Comparison of ENCODE assay signal across 24 mouse cellular contexts in the genomic region with DNA sequence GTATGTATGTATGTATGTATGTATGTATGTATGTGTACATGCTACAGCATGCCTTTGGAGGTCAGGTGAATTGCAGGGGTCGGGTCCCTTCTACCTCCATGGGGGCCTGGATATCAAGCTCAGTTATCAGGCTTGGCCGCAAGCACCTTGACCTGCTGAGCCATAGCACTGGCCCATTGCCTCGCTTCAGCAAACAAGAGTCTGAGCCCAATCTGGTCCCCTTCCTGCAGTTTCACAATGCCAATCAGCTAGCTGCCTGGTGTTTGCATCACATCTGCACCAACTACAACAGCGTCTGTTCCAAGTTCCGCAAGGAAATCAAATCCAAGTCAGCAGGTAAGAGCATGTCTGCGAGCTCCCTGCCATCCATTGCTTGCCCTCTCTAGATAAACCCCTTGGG.
A peak's percentile ranks its signal among the peaks of the same experiment; 100 is the strongest.
DNase-seq lines count a peak whose midpoint lies in the region; ATAC-seq and TF ChIP-seq lines count a peak whose summit lies in the region.
"Had no signal": no experiment of that assay in that cellular context is flagged by ENCODE, and none has a peak within 500 bp of the region (broad histone marks: within the 10 kb centered on the region; RNA-seq: fewer than 3 reads in every experiment).

No protein-coding gene starts in this region.

- peaks cover 7% of the 10 kb centered on the region for H3K36me3 ChIP-seq in heart, adult 2 months (ENCODE audit: control insufficient read depth, insufficient read depth, low read length)
- H3K36me3 ChIP-seq in liver, adult 2 months (ENCODE audit: control insufficient read depth, insufficient read depth, low read length), result peaks cover 28% of the 10 kb centered on the region
- peaks cover 13% of the 10 kb centered on the region for H3K36me3 ChIP-seq in liver, embryonic 12.5 days
- H3K36me3 ChIP-seq in midbrain, embryonic 11.5 days (ENCODE audit: control insufficient read depth, insufficient read depth, low read length), result no peaks in the 10 kb centered on the region; the same call in 1 of the 2 replicates
- H3K36me3 ChIP-seq in midbrain, embryonic 10.5 days, result peaks cover 38% of the 10 kb centered on the region
- H3K36me3 ChIP-seq: G1E had no signal

- no peaks in the 10 kb centered on the region for H3K79me2 ChIP-seq in heart, adult 2 months (replicated peaks; ENCODE audit: control insufficient read depth, insufficient read depth, low read length)
- H3K79me2 ChIP-seq in liver, adult 2 months (ENCODE audit: control insufficient read depth, insufficient read depth, low read length), result no peaks in the 10 kb centered on the region

- H3K4me2 ChIP-seq in liver, embryonic 12.5 days, result no peak overlapping the region
- H3K4me2 ChIP-seq in midbrain, embryonic 11.5 days, result no peak overlapping the region
- H3K4me2 ChIP-seq: embryonic facial prominence, embryonic 12.5 days; forebrain, embryonic 13.5 days; forebrain, embryonic 15.5 days had no signal

- WGBS in heart, adult 2 months, result 87% methylated on average over 6 of the region's 6 CpGs
- 18% methylated on average over 6 of the region's 6 CpGs for WGBS in liver, adult 2 months
- WGBS in liver, embryonic 12.5 days (ENCODE audit: insufficient replicate concordance), result 60% methylated on average over 6 of the region's 6 CpGs
- WGBS in midbrain, embryonic 11.5 days, result 91% methylated on average over 6 of the region's 6 CpGs
- WGBS in midbrain, embryonic 10.5 days, result 92% methylated on average over 6 of the region's 6 CpGs

- intact Hi-C loops in heart, adult 2 months (cut with DNase I), result no loop called here

- H3K4me3 ChIP-seq in heart, adult 2 months, result no peak overlapping the region
- H3K4me3 ChIP-seq in liver, adult 2 months (ENCODE audit: insufficient read depth, low read depth, low read length), result no peak overlapping the region
- H3K4me3 ChIP-seq in liver, embryonic 12.5 days, result no peak overlapping the region
- no peak overlapping the region for H3K4me3 ChIP-seq in midbrain, embryonic 11.5 days (ENCODE audit: low read depth, low read length)
- no peak overlapping the region for H3K4me3 ChIP-seq in midbrain, embryonic 10.5 days
- H3K4me3 ChIP-seq: embryonic facial prominence, embryonic 10.5 days; embryonic facial prominence, embryonic 12.5 days; forebrain, embryonic 13.5 days; forebrain, embryonic 15.5 days had no signal

- no peak overlapping the region for H3K9ac ChIP-seq in heart, adult 2 months (ENCODE audit: low read depth, low read length)
- no peak overlapping the region for H3K9ac ChIP-seq in liver, adult 2 months (ENCODE audit: low read depth, low read length)
- no peak overlapping the region for H3K9ac ChIP-seq in liver, embryonic 12.5 days
- H3K9ac ChIP-seq in midbrain, embryonic 11.5 days (ENCODE audit: low read length), result no peak overlapping the region
- H3K9ac ChIP-seq: embryonic facial prominence, embryonic 12.5 days; forebrain, embryonic 13.5 days; forebrain, embryonic 15.5 days had no signal

- DNase-seq in adrenal gland, postnatal 10 days, result peak; percentile 43
- no peak for DNase-seq in adrenal gland, postnatal 25 days
- DNase-seq in heart, adult 2 months, result no peak
- no peak for DNase-seq in heart, postnatal 4 days
- DNase-seq in liver, adult 2 months (ENCODE audit: extremely low read depth, low read depth, low spot score), result peak; percentile 99
- peak; percentile 37 for DNase-seq in midbrain, embryonic 11.5 days (ENCODE audit: low spot score, missing footprints)
- DNase-seq in midbrain, embryonic 10.5 days (ENCODE audit: low spot score), result no peak
- DNase-seq: adrenal gland, adult 8-10 months; B cell, adult 2 months; cerebellum, adult 11-12 months; cerebellum, adult 2 months; cerebellum, adult 9-10 months; cerebellum, postnatal 10 days; cerebellum, postnatal 25 days had no signal

- no peaks in the 10 kb centered on the region for H3K27me3 ChIP-seq in heart, adult 2 months (ENCODE audit: control insufficient read depth, insufficient read depth, low read length)
- no peaks in the 10 kb centered on the region for H3K27me3 ChIP-seq in liver, adult 2 months (ENCODE audit: control insufficient read depth, insufficient read depth, low read length)
- H3K27me3 ChIP-seq in liver, embryonic 12.5 days (replicated peaks), result no peaks in the 10 kb centered on the region
- no peaks in the 10 kb centered on the region for H3K27me3 ChIP-seq in midbrain, embryonic 11.5 days (ENCODE audit: control insufficient read depth, insufficient read depth, low read length)
- no peaks in the 10 kb centered on the region for H3K27me3 ChIP-seq in midbrain, embryonic 10.5 days (ENCODE audit: low read depth, poor library complexity, severe bottlenecking)
- H3K27me3 ChIP-seq: CH12.LX; embryonic facial prominence, embryonic 12.5 days; forebrain, embryonic 13.5 days; forebrain, embryonic 15.5 days; Patski had no signal

- no peaks in the 10 kb centered on the region for H3K9me3 ChIP-seq in liver, embryonic 12.5 days (replicated peaks)
- H3K9me3 ChIP-seq in midbrain, embryonic 11.5 days (ENCODE audit: control insufficient read depth, low read length), result no peaks in the 10 kb centered on the region
- H3K9me3 ChIP-seq in midbrain, embryonic 10.5 days (replicated peaks), result no peaks in the 10 kb centered on the region
- H3K9me3 ChIP-seq: embryonic facial prominence, embryonic 10.5 days; embryonic facial prominence, embryonic 12.5 days; forebrain, embryonic 13.5 days; forebrain, embryonic 15.5 days had no signal

- no peaks in the 10 kb centered on the region; the same call in 1 of the 2 replicates for H3K4me1 ChIP-seq in heart, adult 2 months (ENCODE audit: control insufficient read depth, insufficient read depth, low read length)
- H3K4me1 ChIP-seq in liver, adult 2 months (ENCODE audit: control insufficient read depth, insufficient read depth, low read length), result peaks cover 14% of the 10 kb centered on the region
- H3K4me1 ChIP-seq in liver, embryonic 12.5 days, result no peaks in the 10 kb centered on the region
- H3K4me1 ChIP-seq in midbrain, embryonic 11.5 days (ENCODE audit: control insufficient read depth, insufficient read depth, low read length), result no peaks in the 10 kb centered on the region
- H3K4me1 ChIP-seq in midbrain, embryonic 10.5 days, result no peaks in the 10 kb centered on the region
- H3K4me1 ChIP-seq: embryonic facial prominence, embryonic 10.5 days; embryonic facial prominence, embryonic 12.5 days; forebrain, embryonic 13.5 days; forebrain, embryonic 15.5 days had no signal

- TF ChIP-seq CTCF in heart, adult 2 months (IDR thresholded peaks at IDR 0.05), result no peak
- no peak for TF ChIP-seq CTCF in liver, adult 2 months (IDR thresholded peaks at IDR 0.05; ENCODE audit: low read depth, low read length)

- H3K27ac ChIP-seq in heart, adult 2 months, result peak overlapping the region; percentile 43
- peak overlapping the region; percentile 73 for H3K27ac ChIP-seq in liver, adult 2 months (replicated peaks; ENCODE audit: insufficient read depth, low read depth, low read length)
- no peak overlapping the region for H3K27ac ChIP-seq in liver, embryonic 12.5 days
- no peak overlapping the region for H3K27ac ChIP-seq in midbrain, embryonic 11.5 days (ENCODE audit: low read depth, low read length)
- no peak overlapping the region for H3K27ac ChIP-seq in midbrain, embryonic 10.5 days (replicated peaks)
- H3K27ac ChIP-seq: embryonic facial prominence, embryonic 10.5 days; embryonic facial prominence, embryonic 12.5 days; forebrain, embryonic 13.5 days; forebrain, embryonic 15.5 days had no signal

- ATAC-seq in liver, embryonic 12.5 days, result no peak
- no peak for ATAC-seq in midbrain, embryonic 11.5 days (ENCODE audit: low FRiP score)
- ATAC-seq: activated CD4-positive, CD25-positive, alpha-beta regulatory T cell, adult 4 months; CD4-positive, CD25-positive, alpha-beta regulatory T cell, adult 4 months; forebrain, embryonic 13.5 days; forebrain, embryonic 15.5 days had no signal

- TF ChIP-seq POLR2A in heart, adult 2 months (IDR thresholded peaks at IDR 0.05; ENCODE audit: insufficient read depth, low read depth, low read length), result no peak
- no peak for TF ChIP-seq POLR2A in liver, adult 2 months (IDR thresholded peaks at IDR 0.05; ENCODE audit: extremely low read depth, insufficient read depth, low read length)

- no peak for TF ChIP-seq EP300 in heart, adult 2 months (IDR thresholded peaks at IDR 0.05; ENCODE audit: insufficient read depth, low read depth, low read length)

Comparison
In these comparisons a context has a peak if more than half of its experiments do, and no peak if none do; other contexts are left out.
1. DNase-seq: peak in adrenal gland, postnatal 10 days (single experiment), liver, adult 2 months (single experiment) and midbrain, embryonic 11.5 days (single experiment); none in adrenal gland, postnatal 25 days (single experiment), heart, adult 2 months (0 of 2), heart, postnatal 4 days (single experiment) and midbrain, embryonic 10.5 days (single experiment).
2. H3K27ac ChIP-seq: peak in heart, adult 2 months (single experiment) and liver, adult 2 months (single experiment); none in liver, embryonic 12.5 days (single experiment), midbrain, embryonic 11.5 days (single experiment) and midbrain, embryonic 10.5 days (single experiment).